ENCODE assay signal across 8 mouse cellular contexts in the genomic region with DNA sequence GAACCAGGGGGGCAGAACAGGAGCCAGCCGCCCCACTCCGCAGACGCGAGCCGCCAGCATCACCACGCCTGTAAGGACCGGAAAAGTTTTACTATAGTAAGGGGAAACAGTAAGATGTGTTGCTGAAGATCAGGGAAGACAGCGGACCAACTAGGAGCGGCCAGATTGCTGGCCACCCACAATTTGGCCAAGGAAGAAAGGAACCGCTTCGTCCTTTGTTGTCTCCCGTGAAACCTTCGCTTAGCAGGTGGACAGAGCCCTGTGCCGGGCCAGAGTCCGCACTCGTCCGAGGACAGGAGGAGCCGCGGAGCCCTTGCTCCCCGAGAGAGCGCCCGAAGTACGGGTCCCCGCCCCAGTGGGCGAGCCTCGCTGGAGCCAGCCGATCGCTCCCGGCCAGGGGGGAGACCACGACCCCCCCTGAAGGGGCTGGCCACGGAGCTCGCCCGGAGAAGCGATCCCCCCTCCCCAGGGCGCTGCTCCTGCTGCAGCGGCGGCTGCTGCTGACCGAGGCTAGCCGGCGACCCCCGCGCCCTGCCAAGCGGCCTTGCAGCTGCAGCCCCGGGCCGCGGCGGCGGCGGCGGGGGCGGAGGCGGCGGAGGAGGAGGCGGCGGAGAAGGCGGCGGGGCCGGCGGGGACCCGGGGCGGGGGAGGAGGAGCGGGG. TPM values are rescaled to one million over a fixed set of nuclear protein-coding genes. Genes with fewer than 3 reads are reported as not detected.
DNase-seq lines count a peak whose midpoint lies in the region; ATAC-seq and TF ChIP-seq lines count a peak whose summit lies in the region.

No protein-coding gene starts in this region.

- H3K27me3 ChIP-seq in cerebellum, adult 2 months (ENCODE audit: control insufficient read depth, insufficient read depth, low read length): peaks cover 28% of the 10 kb centered on the region
- peaks cover 86% of the 10 kb centered on the region for H3K27me3 ChIP-seq in lung, postnatal 0 days (replicated peaks; ENCODE audit: insufficient read depth, low read length)
- H3K27me3 ChIP-seq in hindbrain, embryonic 12.5 days: no peaks in the 10 kb centered on the region
- H3K27me3 ChIP-seq in liver, embryonic 13.5 days: peaks cover 97% of the 10 kb centered on the region

- no peaks in the 10 kb centered on the region for H3K36me3 ChIP-seq in lung, postnatal 0 days (ENCODE audit: insufficient read depth, low read length)
- peaks cover 23% of the 10 kb centered on the region for H3K36me3 ChIP-seq in hindbrain, embryonic 12.5 days
- no peaks in the 10 kb centered on the region for H3K36me3 ChIP-seq in liver, embryonic 13.5 days

- H3K4me1 ChIP-seq in cerebellum, adult 2 months (ENCODE audit: control insufficient read depth, insufficient read depth, low read length): 0 out of 2 replicates have a peak, but pooled peaks cover 6% of the 10 kb centered on the region
- H3K4me1 ChIP-seq in lung, postnatal 0 days (ENCODE audit: insufficient read depth, low read depth, low read length): peaks cover 9% of the 10 kb centered on the region; the same call in 1 of the 2 replicates
- H3K4me1 ChIP-seq in hindbrain, embryonic 12.5 days: no peaks in the 10 kb centered on the region; the same call in 1 of the 2 replicates
- H3K4me1 ChIP-seq in liver, embryonic 13.5 days (replicated peaks): peaks cover 5% of the 10 kb centered on the region; the same call in 1 of the 2 replicates

- no peak for ATAC-seq in cerebellum, adult (ENCODE audit: insufficient number of reproducible peaks, low FRiP score, low TSS enrichment)
- ATAC-seq in lung, postnatal 0 days: no peak
- ATAC-seq in hindbrain, embryonic 12.5 days (ENCODE audit: low FRiP score): no peak
- ATAC-seq in liver, embryonic 13.5 days (ENCODE audit: low read depth): no peak

- TF ChIP-seq EP300 in lung, postnatal 0 days (IDR thresholded peaks at IDR 0.05): no peak

- peak in 1 of 2 experiments; percentile 42 for DNase-seq in cerebellum, adult 2 months
- DNase-seq in lung, postnatal 0 days (ENCODE audit: low spot score): no peak
- DNase-seq in lung, postnatal 4 days: no peak
- no peak for DNase-seq in liver, embryonic 13.5 days
- DNase-seq in urinary bladder, postnatal 25 days (ENCODE audit: low spot score): no peak
- DNase-seq in layer of hippocampus, postnatal 25 days (ENCODE audit: extremely low spot score in 1 of 2, low spot score in 1 of 2): no peak

- TF ChIP-seq CTCF in cerebellum, adult 2 months (IDR thresholded peaks at IDR 0.05; ENCODE audit: borderline replicate concordance, insufficient read depth, low read depth, low read length): no peak
- TF ChIP-seq CTCF in lung, postnatal 0 days (IDR thresholded peaks at IDR 0.05): no peak

- WGBS in cerebellum, adult 2 months: under 1% methylated on average over 46 of the region's 62 CpGs
- 1% methylated on average over 29 of the region's 62 CpGs for WGBS in lung, postnatal 0 days
- WGBS in hindbrain, embryonic 12.5 days: 0% methylated on average over 29 of the region's 62 CpGs
- WGBS in liver, embryonic 13.5 days (ENCODE audit: insufficient replicate concordance): 1% methylated on average over 37 of the region's 62 CpGs

- H3K9ac ChIP-seq in lung, postnatal 0 days (replicated peaks; ENCODE audit: low read depth): no peak overlapping the region
- peak overlapping the region; percentile 100 for H3K9ac ChIP-seq in hindbrain, embryonic 12.5 days
- no peak overlapping the region for H3K9ac ChIP-seq in liver, embryonic 13.5 days

- TF ChIP-seq POLR2A in cerebellum, adult 2 months (IDR thresholded peaks at IDR 0.05; ENCODE audit: borderline replicate concordance, insufficient read depth, low read length): no peak

- H3K27ac ChIP-seq in cerebellum, adult 2 months (ENCODE audit: insufficient read depth, low read length): 0 out of 2 replicates have a peak overlapping the region, but pooled peaks have one; percentile 36
- H3K27ac ChIP-seq in lung, postnatal 0 days (ENCODE audit: low read length): no peak overlapping the region
- H3K27ac ChIP-seq in hindbrain, embryonic 12.5 days: peak overlapping the region; percentile 100
- H3K27ac ChIP-seq in liver, embryonic 13.5 days: no peak overlapping the region

- H3K4me2 ChIP-seq in lung, postnatal 0 days (replicated peaks; ENCODE audit: low read depth, low read length): peak overlapping the region; percentile 75
- H3K4me2 ChIP-seq in hindbrain, embryonic 12.5 days (replicated peaks): peak overlapping the region; percentile 97
- peak overlapping the region; percentile 57 for H3K4me2 ChIP-seq in liver, embryonic 13.5 days

- H3K9me3 ChIP-seq in lung, postnatal 0 days (ENCODE audit: low read length): no peaks in the 10 kb centered on the region
- H3K9me3 ChIP-seq in hindbrain, embryonic 12.5 days (replicated peaks): no peaks in the 10 kb centered on the region
- H3K9me3 ChIP-seq in liver, embryonic 13.5 days (replicated peaks): no peaks in the 10 kb centered on the region

- peak overlapping the region; percentile 36 for H3K4me3 ChIP-seq in cerebellum, adult 2 months (replicated peaks; ENCODE audit: insufficient read depth, low read depth, low read length)
- peak overlapping the region; percentile 37 for H3K4me3 ChIP-seq in lung, postnatal 0 days (ENCODE audit: low read depth, low read length)
- H3K4me3 ChIP-seq in hindbrain, embryonic 12.5 days: peak overlapping the region; percentile 97
- peak overlapping the region; percentile 40 for H3K4me3 ChIP-seq in liver, embryonic 13.5 days (replicated peaks)

RNA-seq across cellular contexts. Expression of a gene that starts 0.9 kb away (rescaled TPM):
- polyA plus RNA-seq in cerebellum, adult 2 months (2012; rRNA removed): 14.1 and 15.9 TPM in 2 replicates
- 0.05 and 0.10 TPM in 2 replicates for polyA plus RNA-seq in lung, postnatal 0 days (2015; fragmentation: Nextera tagmentation; extraction: Ambion mirVana)
- polyA plus RNA-seq in hindbrain, embryonic 12.5 days (2016; fragmentation: Nextera tagmentation; extraction: Ambion mirVana): 28.8 and 29.2 TPM in 2 replicates
- 0.01 TPM in 1 of 2 replicates, not detected in the other for polyA plus RNA-seq in liver, embryonic 13.5 days (2015; fragmentation: Nextera tagmentation; extraction: Ambion mirVana)
- total RNA-seq in layer of hippocampus, postnatal 25 days (2021): 10 to 100 TPM; 61.7 to 72.6 TPM

Comparison
In these comparisons a context has a peak if more than half of its experiments do, and no peak if none do; other contexts are left out.
1. H3K27ac ChIP-seq: peak in cerebellum, adult 2 months (single experiment) and hindbrain, embryonic 12.5 days (single experiment); none in lung, postnatal 0 days (single experiment) and liver, embryonic 13.5 days (single experiment).
2. H3K4me3 ChIP-seq: peak in every context shown above with its lines; median percentile 97 in hindbrain, embryonic 12.5 days; 40 in liver, embryonic 13.5 days; 37 in lung, postnatal 0 days; 36 in cerebellum, adult 2 months.
3. RNA of a gene that starts 0.9 kb away (polyA plus RNA-seq): 28.8 to 29.2 TPM in hindbrain, embryonic 12.5 days and 14.1 to 15.9 TPM in cerebellum, adult 2 months; 0.05 to 0.10 TPM in lung, postnatal 0 days and 0.01 TPM in liver, embryonic 13.5 days; every median in the first group is over 10 times any median in the second.
4. Peak in every context shown above with its lines, with median percentiles within 50 percentile points of each other: H3K4me2 ChIP-seq.